Mouse (Mus musculus): ENCODE measurements at regions not wholly inside any gene's neighbourhood (a gene's known extent, or its start where the extent isn't known, plus 50 kb on each side); places are given as distances from the start of the nearest gene placed in this dataset.

GRCm38 (mm10) chr3:143659421-143659978 is 545.5 kb downstream of the Lmo4 start:
- TF ChIP-seq CTCF (conservative IDR thresholded peaks at IDR 0.05; ENCODE audit: insufficient read depth, insufficient read length, low read depth, low read length) (no peak), POLR2A (IDR thresholded peaks at IDR 0.05; ENCODE audit: low read depth, low read length) (no peak)

All from kidney, adult 2 months (tissue).